Mouse (Mus musculus) cerebellum, adult 9-10 months (tissue): ENCODE data around the gene Panx3.

Source experiments
- DNase-seq: peaks from one replicate; pipeline ENCODE4 v3.0.0; 2022

Gene Panx3

GRCm38 (mm10) chr9:37669115-37669514 lies at the start of gene Panx3:
TSS of gene Panx3 (minus strand) at chr9:37669235.
- no peak for DNase-seq

- DNase-seq: no peak
Observed at GRCm38 (mm10) chr9:37716150-37716549, 47.1 kb upstream of the Panx3 start, which contains the start of gene Olfr160. TSS of gene Olfr160 (minus strand) at chr9:37716250.

DNA sequence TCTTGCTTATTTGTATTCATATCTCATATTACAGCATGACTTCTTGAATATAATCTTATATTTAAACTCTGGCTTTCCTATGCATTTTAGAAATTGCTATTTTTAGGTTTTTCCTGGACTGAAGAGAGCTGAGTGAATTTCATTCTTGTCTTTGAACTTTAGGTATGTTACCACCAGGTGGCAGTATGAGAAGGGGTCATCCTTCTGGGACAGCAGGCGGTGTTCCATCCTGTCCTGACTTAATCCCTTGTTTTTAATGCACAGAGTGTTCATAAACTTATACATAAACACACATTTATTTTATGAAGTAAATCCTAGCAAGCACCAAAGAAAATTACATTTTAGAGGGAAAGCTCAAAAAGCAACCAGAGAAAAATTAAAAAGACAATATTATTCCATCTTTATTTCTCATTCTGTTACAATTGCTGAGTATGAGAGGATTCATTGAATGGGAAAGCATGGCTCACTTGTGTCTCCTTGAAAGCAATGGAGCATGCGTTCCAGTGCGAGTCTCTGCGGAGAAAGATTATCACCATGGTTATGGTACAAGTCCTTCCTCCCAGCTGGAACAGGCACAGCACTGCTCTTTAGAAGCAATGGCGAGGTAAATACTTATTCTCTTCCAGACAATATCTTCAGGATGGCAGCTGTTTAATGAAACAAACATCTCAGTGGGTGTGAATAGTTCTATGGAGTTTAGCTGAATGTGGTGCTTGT lies 21.1 kb upstream of the Panx3 start:
- peak; percentile 2 for DNase-seq

- no peak for DNase-seq
Observed at GRCm38 (mm10) chr9:37687941-37688303, 18.9 kb upstream of the Panx3 start.

GRCm38 (mm10) chr9:37687288-37687940 lies 18.4 kb upstream of the Panx3 start:
- no peak for DNase-seq

DNA sequence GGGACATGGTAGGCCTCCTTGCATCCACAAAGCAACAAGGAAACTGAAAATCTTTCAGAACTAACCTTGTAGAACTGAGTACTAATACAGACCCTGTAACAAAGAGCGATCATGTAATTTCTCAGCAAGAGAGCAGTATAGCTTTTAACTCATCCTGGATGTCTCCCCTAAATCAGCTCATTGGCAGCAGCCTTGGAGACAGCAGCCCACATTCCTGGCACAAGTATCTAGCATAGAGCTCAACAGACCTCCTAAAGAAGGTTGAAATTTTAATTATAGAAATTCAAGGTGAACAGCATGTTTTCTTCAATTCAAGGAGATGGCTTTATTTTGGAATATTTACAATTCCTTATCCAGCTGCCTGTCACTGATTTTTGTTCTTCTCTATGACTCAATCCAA lies 12.1 kb upstream of the Panx3 start:
- DNase-seq: no peak

DNA sequence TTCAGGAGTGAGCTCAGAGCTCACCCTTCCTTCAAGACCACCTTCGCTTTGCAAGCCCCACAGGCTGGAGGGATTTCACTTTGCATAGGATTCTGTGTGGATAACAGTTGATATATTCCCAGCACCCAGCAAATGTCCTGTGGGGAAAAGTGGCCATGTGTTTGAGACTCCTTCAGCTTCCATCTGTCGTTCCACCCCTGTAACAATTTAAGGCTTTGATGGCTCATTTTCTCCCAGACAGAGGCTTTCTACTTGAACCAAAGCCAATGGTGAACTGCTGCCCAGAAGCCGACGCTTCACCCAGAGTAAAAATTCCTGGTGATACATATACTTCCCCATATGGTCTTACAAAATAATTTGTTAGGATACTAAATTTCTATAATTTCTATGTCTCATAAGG lies 6.3 kb upstream of the Panx3 start:
- no peak for DNase-seq

GRCm38 (mm10) chr9:37670261-37670660 lies 1.2 kb upstream of the Panx3 start:
- DNase-seq: no peak

DNA sequence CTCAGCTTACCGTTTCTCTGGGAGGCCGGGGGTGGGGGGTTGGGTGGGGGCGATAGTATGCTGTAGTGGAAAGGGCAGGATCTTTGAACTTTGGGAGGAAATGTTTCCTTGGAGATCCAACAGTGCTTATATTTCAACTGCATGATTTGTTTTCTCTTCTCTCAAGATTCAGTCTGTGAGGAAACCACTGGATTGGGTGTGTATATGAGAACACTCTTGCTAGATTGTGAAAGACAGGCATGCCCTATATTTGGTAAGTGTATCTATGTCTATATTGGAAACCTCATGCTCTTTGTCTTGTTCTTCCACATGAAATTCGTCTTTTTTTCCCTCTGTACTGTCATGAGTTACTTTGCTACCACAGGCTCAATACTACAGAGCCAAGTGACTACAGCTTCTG lies 643 bp upstream of the Panx3 start:
- no peak for DNase-seq

- DNase-seq: no peak
Observed at GRCm38 (mm10) chr9:37666045-37666444, 3.0 kb downstream of the Panx3 start.

DNA sequence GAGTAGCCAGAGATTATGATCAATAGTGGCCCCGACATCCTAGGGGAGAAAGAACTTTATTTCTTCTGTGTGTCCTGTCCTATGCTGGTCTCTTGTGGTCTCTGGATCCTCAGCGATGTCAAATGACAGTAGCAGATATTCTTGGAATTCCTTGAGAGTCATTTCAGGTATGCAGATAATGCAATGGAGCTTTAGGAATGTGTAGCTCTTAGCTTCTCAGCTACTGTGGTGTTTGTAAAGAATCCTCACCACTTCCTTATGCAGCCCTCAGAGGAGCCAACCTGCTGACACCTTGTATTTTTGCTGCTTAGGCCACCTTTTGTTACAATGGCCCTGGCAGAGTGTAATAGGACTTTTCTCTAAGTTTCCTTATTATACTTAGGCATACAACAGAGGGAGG lies 4.4 kb downstream of the Panx3 start:
- no peak for DNase-seq

DNA sequence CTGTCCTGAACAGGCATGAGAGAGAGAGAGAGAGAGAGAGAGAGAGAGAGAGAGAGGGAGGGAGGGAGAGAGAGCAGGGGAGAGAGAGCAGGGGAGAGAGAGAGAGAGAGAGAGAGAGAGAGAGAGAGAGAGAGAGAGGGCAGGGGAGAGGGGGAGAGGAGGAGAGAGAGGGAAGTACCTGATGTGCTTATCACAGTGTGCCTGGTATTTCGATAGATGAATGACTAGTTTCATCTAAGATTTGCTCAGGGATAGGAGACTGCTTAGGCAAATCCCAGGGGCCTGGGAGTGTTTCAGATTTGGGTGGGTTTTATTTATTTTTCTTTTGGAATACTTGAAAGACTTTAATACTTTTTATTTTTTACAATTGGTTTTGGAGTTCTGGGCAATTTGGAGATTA lies 5.8 kb downstream of the Panx3 start:
- DNase-seq: no peak

DNA sequence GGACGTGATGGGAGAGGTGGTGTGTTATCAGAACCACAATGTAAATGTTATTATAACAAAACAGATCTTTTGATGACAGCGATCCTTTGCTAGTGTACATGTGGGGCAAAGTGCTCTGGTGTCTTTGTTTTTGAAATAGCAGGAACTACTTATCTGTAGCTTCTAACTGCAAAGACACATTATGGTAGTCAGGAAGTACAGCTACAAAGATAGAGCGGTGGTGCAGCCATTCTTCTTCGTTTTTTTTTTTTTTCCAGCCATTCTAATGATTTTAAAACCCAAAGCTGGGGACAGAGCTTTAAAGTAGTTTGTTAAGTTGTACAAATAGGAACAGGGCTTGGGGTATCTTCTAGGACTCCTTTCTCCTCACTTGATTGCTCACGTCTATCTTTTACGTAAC lies 9.6 kb downstream of the Panx3 start:
- no peak for DNase-seq

DNA sequence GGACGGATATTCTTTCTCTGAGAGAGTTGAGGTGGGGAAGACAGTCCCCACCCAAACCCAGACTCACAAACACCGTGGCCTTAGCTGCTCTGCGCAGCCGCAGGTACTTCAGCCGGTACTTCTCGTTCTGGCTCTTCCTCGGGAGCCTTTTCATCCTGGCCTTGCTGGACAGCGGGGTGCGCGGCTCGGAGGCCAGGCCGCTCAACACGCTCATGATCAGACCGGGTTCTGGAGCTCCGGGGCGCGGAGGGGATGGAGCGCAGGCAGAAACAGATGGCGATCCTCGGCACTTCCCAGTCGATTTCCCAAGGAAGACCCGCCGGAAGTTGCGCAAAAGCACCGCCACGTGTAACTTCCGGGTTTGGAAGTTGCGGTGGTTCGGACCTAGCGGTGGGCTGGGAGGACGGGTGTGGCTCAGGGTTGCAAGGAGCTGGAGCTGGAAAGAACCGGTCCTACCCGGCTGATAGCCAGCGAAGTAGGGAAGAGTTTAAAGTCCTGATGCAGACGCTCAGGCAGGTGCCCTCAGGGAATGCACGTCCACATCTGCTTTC lies 12.0 kb downstream of the Panx3 start, which contains the start of gene Tbrg1:
Gene Tbrg1, minus strand, starts transcription at position 382 of the 551 bp plus-strand sequence.
- DNase-seq: peak; percentile 70

DNA sequence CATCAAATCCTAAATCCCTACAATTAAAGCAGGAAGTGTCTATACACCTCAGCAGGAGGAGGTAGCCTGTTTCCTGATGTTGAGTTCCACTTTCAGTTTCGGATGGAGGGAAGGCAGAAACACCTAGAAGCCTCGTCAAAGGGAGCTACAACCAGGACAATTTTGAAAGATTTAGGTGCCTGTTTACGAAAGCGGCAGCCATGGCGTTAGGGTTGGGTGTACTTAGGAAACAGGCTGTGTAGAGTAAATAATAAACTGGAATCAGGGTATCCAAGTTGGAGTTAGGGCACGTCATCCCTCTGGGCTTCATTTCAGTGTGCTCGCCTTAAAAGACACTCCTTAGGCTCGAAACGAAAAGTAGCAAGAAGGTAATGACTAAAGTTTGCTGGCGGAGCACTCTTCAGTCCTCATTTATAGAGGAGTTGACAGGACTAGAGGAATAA lies 12.6 kb downstream of the Panx3 start:
- no peak for DNase-seq

DNA sequence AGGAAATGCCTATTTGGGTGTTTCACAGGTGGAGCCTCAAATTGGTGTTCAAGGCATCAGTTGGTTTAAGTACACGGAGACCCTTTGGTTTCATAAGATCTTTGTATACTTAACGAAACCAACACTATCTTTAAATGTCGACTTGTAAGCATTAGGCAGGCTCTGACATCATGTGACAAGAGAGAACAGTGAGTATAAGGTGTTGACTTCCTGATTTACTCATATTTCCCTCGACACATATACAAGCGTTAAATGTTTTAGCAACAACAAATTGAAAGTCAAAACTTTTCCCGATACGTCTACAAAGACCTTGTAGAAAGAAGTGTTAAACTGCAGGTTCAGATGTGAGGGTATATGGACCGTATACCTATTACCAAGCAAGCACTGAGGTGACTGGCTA lies 13.1 kb downstream of the Panx3 start:
- no peak for DNase-seq

DNA sequence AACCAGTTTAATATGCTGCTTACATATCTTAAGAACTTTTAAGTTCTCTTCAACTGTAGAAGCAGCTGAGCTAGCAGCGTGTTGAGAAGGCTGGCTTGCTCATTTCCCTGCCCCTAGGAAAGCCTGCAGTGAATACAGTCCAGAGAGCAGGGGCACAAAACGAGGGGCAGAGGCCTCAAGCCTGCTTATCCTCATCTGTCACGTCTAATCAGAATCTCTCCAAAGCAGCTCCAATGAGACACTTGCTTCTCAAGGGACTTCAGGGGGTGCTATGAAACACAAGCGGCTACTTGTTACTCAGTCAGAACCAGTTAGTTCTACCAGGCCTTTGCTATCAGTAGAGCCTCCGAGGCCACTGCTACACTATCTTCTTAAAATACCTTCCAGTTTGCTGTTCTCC lies 15.2 kb downstream of the Panx3 start:
- no peak for DNase-seq

GRCm38 (mm10) chr9:37650639-37651038 lies 18.4 kb downstream of the Panx3 start:
- DNase-seq: no peak

DNA sequence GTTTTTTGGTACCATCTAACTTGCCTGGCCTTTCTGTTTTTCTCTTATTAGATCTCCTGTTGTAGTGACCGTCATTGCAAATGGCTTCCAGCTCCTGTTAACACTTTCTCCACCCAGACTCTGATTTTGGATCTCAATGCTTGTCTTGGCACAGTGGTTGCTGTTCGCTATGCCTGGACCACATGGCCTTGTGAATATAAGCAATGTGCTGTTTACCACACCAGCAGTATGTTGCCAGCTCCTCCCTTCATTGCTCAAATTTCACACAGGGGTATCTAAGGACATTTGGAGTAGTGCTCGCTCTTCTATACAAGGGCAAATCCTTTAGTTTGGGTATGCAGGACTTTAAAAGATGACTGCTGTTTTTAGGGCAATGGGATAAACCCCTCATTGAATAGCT lies 22.8 kb downstream of the Panx3 start:
- DNase-seq: no peak

GRCm38 (mm10) chr9:37638721-37639120 lies 30.3 kb downstream of the Panx3 start:
- no peak for DNase-seq

DNA sequence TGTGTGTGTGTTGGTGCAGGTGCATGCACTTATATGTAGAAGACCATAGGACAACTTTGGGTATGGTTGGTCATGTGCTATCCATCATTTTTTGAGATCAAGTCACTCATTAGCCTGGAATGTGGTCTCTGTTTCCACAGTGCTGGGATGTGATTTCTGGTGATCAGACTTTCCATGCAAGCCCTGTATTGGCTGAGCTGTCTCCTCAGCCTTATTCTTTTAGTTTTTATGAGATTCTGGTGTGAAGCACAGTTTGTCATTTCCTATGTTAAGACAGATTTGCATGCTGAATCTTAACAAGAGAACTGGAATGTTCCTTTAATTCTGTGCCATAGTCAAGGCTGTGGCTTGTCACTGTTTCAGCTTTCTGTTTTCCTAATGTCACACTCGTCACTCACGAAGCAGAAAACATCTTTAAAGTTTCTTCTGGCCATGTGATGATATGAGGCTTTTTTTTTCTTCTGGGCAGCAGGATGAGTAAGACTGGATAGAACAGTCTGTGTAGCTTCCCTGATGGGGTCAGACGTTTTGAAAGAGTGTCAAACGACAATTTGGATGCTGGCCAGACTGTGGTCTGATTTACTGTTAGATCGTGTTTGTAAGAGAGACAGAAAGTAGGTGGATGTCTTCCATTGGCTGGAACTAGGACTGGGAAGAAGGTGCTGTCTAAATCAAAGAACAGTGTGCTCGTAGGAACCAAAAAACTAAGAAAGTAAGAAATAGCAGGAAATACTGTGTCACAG lies 32.1 kb downstream of the Panx3 start:
- no peak for DNase-seq

- DNase-seq: peak; percentile 67
Observed at GRCm38 (mm10) chr9:37636335-37636734, 32.7 kb downstream of the Panx3 start.

DNA sequence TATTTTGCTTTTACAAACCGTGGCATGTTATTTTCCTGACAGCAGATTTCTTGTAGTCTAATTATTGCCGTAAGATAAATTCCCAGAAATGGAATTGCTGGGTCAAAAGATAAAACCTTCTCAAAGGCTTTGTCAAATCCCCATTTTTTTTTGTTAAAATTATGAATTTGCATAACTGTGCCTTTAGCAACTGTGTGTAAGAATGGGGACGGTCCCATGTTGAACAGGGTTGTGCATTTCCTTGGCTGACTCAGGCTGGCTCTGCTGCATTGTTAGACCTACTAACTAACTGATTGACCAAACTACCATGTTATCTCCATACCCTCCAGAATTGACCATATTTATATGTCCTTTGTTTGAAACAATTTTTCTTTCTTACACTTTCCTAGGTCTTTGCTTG lies 34.8 kb downstream of the Panx3 start:
- no peak for DNase-seq

GRCm38 (mm10) chr9:37632305-37632704 lies 36.7 kb downstream of the Panx3 start:
- DNase-seq: no peak
